Mouse (Mus musculus): ENCODE measurements around the gene Vmn1r194. TPM values are rescaled to one million over a fixed set of nuclear protein-coding genes. Genes with fewer than 3 reads are reported as not detected.
"Not testable (repeated sequence)": the region's sequence is repeated elsewhere in the genome, so short reads cannot be mapped to it uniquely, and the experiment has no call there.

Gene Vmn1r194
- polyA plus RNA-seq (2014; fragmentation: Nextera tagmentation; extraction: Ambion mirVana), result not detected in 2 replicates

- no peak for ATAC-seq (ENCODE audit: low read depth)
- H3K27ac ChIP-seq (ENCODE audit: low read depth, low read length), result no peak within 1 kb of the TSS
- H3K4me3 ChIP-seq (ENCODE audit: low read depth, low read length), result no peak within 1 kb of the TSS
- WGBS, result 48% methylated on average over 1 of the region's 1 CpGs
- H3K27me3 ChIP-seq (ENCODE audit: control insufficient read depth, insufficient read depth, low read length), result no peaks in the 10 kb centered on the region
- H3K4me2 ChIP-seq (ENCODE audit: low read depth, low read length), result no peak within 1 kb of the TSS
- no peak within 1 kb of the TSS for H3K9ac ChIP-seq (replicated peaks; ENCODE audit: low read depth, low read length)
- H3K9me3 ChIP-seq (ENCODE audit: control insufficient read depth, low read length), result no peaks in the 10 kb centered on the region
- H3K4me1 ChIP-seq (ENCODE audit: control insufficient read depth, insufficient read depth, low read length), result no peaks in the 10 kb centered on the region
- no peaks in the 10 kb centered on the region for H3K36me3 ChIP-seq (ENCODE audit: control insufficient read depth, insufficient read depth, low read length)
Observed at GRCm38 (mm10) chr13:22243915-22244314, at the start of gene Vmn1r194. TSS of gene Vmn1r194 (plus strand) at chr13:22244215.

DNA sequence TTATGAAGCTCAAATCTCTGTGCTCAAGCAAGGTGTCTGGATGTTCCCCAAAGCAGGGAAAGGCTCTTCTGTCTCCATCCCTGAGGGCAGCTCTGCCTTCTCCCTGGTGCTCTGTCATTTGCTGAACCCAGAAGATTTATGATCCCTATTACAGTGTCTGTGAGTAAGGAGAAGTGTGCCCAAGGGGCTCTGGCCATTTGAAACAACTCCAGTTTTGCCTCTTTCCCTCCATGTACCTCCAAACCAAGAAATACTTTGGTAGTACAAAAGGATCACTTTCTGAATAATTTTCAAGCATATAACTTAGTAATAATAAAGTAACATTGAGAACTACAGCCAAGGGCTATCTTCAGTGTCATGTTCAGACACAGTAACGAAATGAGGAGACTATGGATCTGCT, 21.0 kb upstream of the Vmn1r194 start, which contains the start of gene Vmn1r193:
Gene Vmn1r193 (minus strand): TSS at position 101 of the 400 bp plus-strand sequence.
- H3K9me3 ChIP-seq (ENCODE audit: control insufficient read depth, low read length); H3K4me3 ChIP-seq (ENCODE audit: low read depth, low read length); H3K36me3 ChIP-seq (ENCODE audit: control insufficient read depth, insufficient read depth, low read length); H3K4me1 ChIP-seq (ENCODE audit: control insufficient read depth, insufficient read depth, low read length); H3K9ac ChIP-seq (replicated peaks; ENCODE audit: low read depth, low read length); H3K4me2 ChIP-seq (ENCODE audit: low read depth, low read length); H3K27ac ChIP-seq (ENCODE audit: low read depth, low read length); H3K27me3 ChIP-seq (ENCODE audit: control insufficient read depth, insufficient read depth, low read length); ATAC-seq (ENCODE audit: low read depth): not testable (repeated sequence)
- 85% methylated on average over 1 of the region's 1 CpGs for WGBS

- WGBS, result 94% methylated on average over 1 of the region's 1 CpGs
- H3K9me3 ChIP-seq (ENCODE audit: control insufficient read depth, low read length); ATAC-seq (ENCODE audit: low read depth); H3K4me1 ChIP-seq (ENCODE audit: control insufficient read depth, insufficient read depth, low read length); H3K4me2 ChIP-seq (ENCODE audit: low read depth, low read length); H3K9ac ChIP-seq (replicated peaks; ENCODE audit: low read depth, low read length); H3K4me3 ChIP-seq (ENCODE audit: low read depth, low read length); H3K36me3 ChIP-seq (ENCODE audit: control insufficient read depth, insufficient read depth, low read length); H3K27ac ChIP-seq (ENCODE audit: low read depth, low read length); H3K27me3 ChIP-seq (ENCODE audit: control insufficient read depth, insufficient read depth, low read length): not testable (repeated sequence)
Observed at GRCm38 (mm10) chr13:22270222-22270621, 26.2 kb downstream of the Vmn1r194 start, which contains the start of gene Vmn1r195. TSS of gene Vmn1r195 (plus strand) at chr13:22270522.

DNA sequence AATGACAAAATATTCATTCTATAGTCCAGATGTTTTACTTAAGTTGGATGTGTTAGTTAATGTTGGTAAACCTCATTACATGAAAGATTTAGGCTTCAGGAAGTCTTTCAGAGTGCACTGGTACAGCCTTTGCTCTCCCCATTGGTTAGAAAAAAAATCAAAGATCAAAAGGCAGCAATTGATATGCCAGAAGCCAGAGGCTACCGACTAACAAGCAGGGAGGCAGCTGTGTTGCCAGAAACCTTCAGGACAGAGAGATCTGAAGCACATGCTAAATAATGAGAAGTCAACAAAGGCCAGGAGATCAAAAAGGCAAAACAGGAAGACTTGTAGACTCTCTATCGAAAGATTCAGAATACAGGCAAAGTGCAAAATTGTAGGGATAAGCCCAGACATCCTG, 27.7 kb downstream of the Vmn1r194 start:
- ATAC-seq (ENCODE audit: low read depth), result no peak
- Histone ChIP-seq H3K27me3 (ENCODE audit: control insufficient read depth, insufficient read depth, low read length) (no peaks in the 10 kb centered on the region), H3K4me1 (ENCODE audit: control insufficient read depth, insufficient read depth, low read length) (no peaks in the 10 kb centered on the region), H3K27ac (ENCODE audit: low read depth, low read length) (no peak overlapping the region), H3K4me3 (ENCODE audit: low read depth, low read length) (no peak overlapping the region), H3K9me3 (ENCODE audit: control insufficient read depth, low read length) (no peaks in the 10 kb centered on the region), H3K9ac (replicated peaks; ENCODE audit: low read depth, low read length) (no peak overlapping the region), H3K4me2 (ENCODE audit: low read depth, low read length) (no peak overlapping the region), H3K36me3 (ENCODE audit: control insufficient read depth, insufficient read depth, low read length) (no peaks in the 10 kb centered on the region)
- 49% methylated on average over 2 of the region's 2 CpGs for WGBS

GRCm38 (mm10) chr13:22284578-22284977, 40.6 kb downstream of the Vmn1r194 start:
- no peak for ATAC-seq (ENCODE audit: low read depth)
- H3K4me1 ChIP-seq (ENCODE audit: control insufficient read depth, insufficient read depth, low read length), result no peaks in the 10 kb centered on the region
- H3K36me3 ChIP-seq (ENCODE audit: control insufficient read depth, insufficient read depth, low read length), result no peaks in the 10 kb centered on the region
- WGBS, result 82% methylated on average over 2 of the region's 2 CpGs
- H3K4me2 ChIP-seq (ENCODE audit: low read depth, low read length), result no peak overlapping the region
- no peaks in the 10 kb centered on the region for H3K27me3 ChIP-seq (ENCODE audit: control insufficient read depth, insufficient read depth, low read length)
- no peak overlapping the region for H3K9ac ChIP-seq (replicated peaks; ENCODE audit: low read depth, low read length)
- no peak overlapping the region for H3K27ac ChIP-seq (ENCODE audit: low read depth, low read length)
- no peak overlapping the region for H3K4me3 ChIP-seq (ENCODE audit: low read depth, low read length)
- H3K9me3 ChIP-seq (ENCODE audit: control insufficient read depth, low read length), result no peaks in the 10 kb centered on the region

GRCm38 (mm10) chr13:22289620-22290019, 45.6 kb downstream of the Vmn1r194 start, which contains the start of gene Vmn1r196:
TSS of gene Vmn1r196 (plus strand) at chr13:22289920.
- Histone ChIP-seq H3K4me2 (ENCODE audit: low read depth, low read length) (no peak within 1 kb of the TSS), H3K27me3 (ENCODE audit: control insufficient read depth, insufficient read depth, low read length) (no peaks in the 10 kb centered on the region), H3K4me3 (ENCODE audit: low read depth, low read length) (no peak within 1 kb of the TSS), H3K9me3 (ENCODE audit: control insufficient read depth, low read length) (no peaks in the 10 kb centered on the region), H3K4me1 (ENCODE audit: control insufficient read depth, insufficient read depth, low read length) (no peaks in the 10 kb centered on the region), H3K36me3 (ENCODE audit: control insufficient read depth, insufficient read depth, low read length) (no peaks in the 10 kb centered on the region), H3K9ac (replicated peaks; ENCODE audit: low read depth, low read length) (no peak within 1 kb of the TSS), H3K27ac (ENCODE audit: low read depth, low read length) (no peak within 1 kb of the TSS)
- WGBS, result 86% methylated on average over 2 of the region's 2 CpGs
- no peak for ATAC-seq (ENCODE audit: low read depth)

Small RNA genes lying within 50 kb of the gene (microRNA-seq; reads per million reads assigned to microRNA genes)
- gene Gm23282 (not detected), gene Gm25084 (not detected)

Other genes starting within 250 kb of the Vmn1r194 start
- not detected in 2 replicates for gene Prss16, start 234.5 kb upstream of the Vmn1r194 start, polyA plus RNA-seq (2014; fragmentation: Nextera tagmentation; extraction: Ambion mirVana)
- not detected in 2 replicates for gene Hist1h2ah, start 208.6 kb upstream of the Vmn1r194 start, polyA plus RNA-seq (2014; fragmentation: Nextera tagmentation; extraction: Ambion mirVana)
- 0.98 TPM in 1 of 2 replicates, not detected in the other for gene Hist1h2bk, start 208.3 kb upstream of the Vmn1r194 start, polyA plus RNA-seq (2014; fragmentation: Nextera tagmentation; extraction: Ambion mirVana)
- gene Hist1h4i, start 202.9 kb upstream of the Vmn1r194 start, polyA plus RNA-seq (2014; fragmentation: Nextera tagmentation; extraction: Ambion mirVana), result 5.7 and 5.8 TPM in 2 replicates
- gene Hist1h2ag, start 201.3 kb upstream of the Vmn1r194 start, polyA plus RNA-seq (2014; fragmentation: Nextera tagmentation; extraction: Ambion mirVana), result 2.9 and 3.8 TPM in 2 replicates
- gene Hist1h2bj, start 201.0 kb upstream of the Vmn1r194 start, polyA plus RNA-seq (2014; fragmentation: Nextera tagmentation; extraction: Ambion mirVana), result 1.4 and 1.9 TPM in 2 replicates
- gene Vmn1r188, start 159.8 kb upstream of the Vmn1r194 start, polyA plus RNA-seq (2014; fragmentation: Nextera tagmentation; extraction: Ambion mirVana), result not detected in 2 replicates
- not detected in 2 replicates for gene Vmn1r189, start 138.4 kb upstream of the Vmn1r194 start, polyA plus RNA-seq (2014; fragmentation: Nextera tagmentation; extraction: Ambion mirVana)
- gene Vmn1r191, start 60.2 kb upstream of the Vmn1r194 start, polyA plus RNA-seq (2014; fragmentation: Nextera tagmentation; extraction: Ambion mirVana), result not detected in 2 replicates
- gene Vmn1r192, start 53.1 kb upstream of the Vmn1r194 start, polyA plus RNA-seq (2014; fragmentation: Nextera tagmentation; extraction: Ambion mirVana), result not detected in 2 replicates
- 0.15 TPM in 1 of 2 replicates, not detected in the other for gene Vmn1r193, start 21.1 kb upstream of the Vmn1r194 start, polyA plus RNA-seq (2014; fragmentation: Nextera tagmentation; extraction: Ambion mirVana)
- not detected in 2 replicates for gene Vmn1r195, start 26.3 kb downstream of the Vmn1r194 start, polyA plus RNA-seq (2014; fragmentation: Nextera tagmentation; extraction: Ambion mirVana)
- gene Vmn1r196, start 45.7 kb downstream of the Vmn1r194 start, polyA plus RNA-seq (2014; fragmentation: Nextera tagmentation; extraction: Ambion mirVana), result not detected in 2 replicates
- not detected in 2 replicates for gene Vmn1r197, start 80.4 kb downstream of the Vmn1r194 start, polyA plus RNA-seq (2014; fragmentation: Nextera tagmentation; extraction: Ambion mirVana)
- not detected in 2 replicates for gene Vmn1r198, start 106.1 kb downstream of the Vmn1r194 start, polyA plus RNA-seq (2014; fragmentation: Nextera tagmentation; extraction: Ambion mirVana)
- gene Vmn1r199, start 135.6 kb downstream of the Vmn1r194 start, polyA plus RNA-seq (2014; fragmentation: Nextera tagmentation; extraction: Ambion mirVana), result not detected in 2 replicates
- not detected in 2 replicates for gene Vmn1r200, start 146.2 kb downstream of the Vmn1r194 start, polyA plus RNA-seq (2014; fragmentation: Nextera tagmentation; extraction: Ambion mirVana)
- not detected in 2 replicates for gene Vmn1r201, start 227.7 kb downstream of the Vmn1r194 start, polyA plus RNA-seq (2014; fragmentation: Nextera tagmentation; extraction: Ambion mirVana)

All from neural tube, embryonic 14.5 days (tissue).